Mouse (Mus musculus) small intestine, adult 2 months (tissue): ENCODE data around the gene St6galnac3.

Experiments used
- CTCF ChIP-seq: fragments of 200-500 bp; IDR thresholded peaks from 2 replicates; pipeline ENCODE4 v1.5.1; 2012; ENCODE audit warnings: low read depth, mild to moderate bottlenecking, control low read depth, inconsistent platforms, low read length, moderate library complexity, mixed read lengths; ENCODE audit not compliant: insufficient replicate concordance, insufficient read length; ENCODE audit errors: extremely low read depth
- POLR2A ChIP-seq: fragments of 200-500 bp; IDR thresholded peaks from 2 replicates; pipeline ENCODE4 v1.6.1; 2012; ENCODE audit warnings: low read depth, mild to moderate bottlenecking, control low read depth, inconsistent platforms, low read length, moderate library complexity

DNA sequence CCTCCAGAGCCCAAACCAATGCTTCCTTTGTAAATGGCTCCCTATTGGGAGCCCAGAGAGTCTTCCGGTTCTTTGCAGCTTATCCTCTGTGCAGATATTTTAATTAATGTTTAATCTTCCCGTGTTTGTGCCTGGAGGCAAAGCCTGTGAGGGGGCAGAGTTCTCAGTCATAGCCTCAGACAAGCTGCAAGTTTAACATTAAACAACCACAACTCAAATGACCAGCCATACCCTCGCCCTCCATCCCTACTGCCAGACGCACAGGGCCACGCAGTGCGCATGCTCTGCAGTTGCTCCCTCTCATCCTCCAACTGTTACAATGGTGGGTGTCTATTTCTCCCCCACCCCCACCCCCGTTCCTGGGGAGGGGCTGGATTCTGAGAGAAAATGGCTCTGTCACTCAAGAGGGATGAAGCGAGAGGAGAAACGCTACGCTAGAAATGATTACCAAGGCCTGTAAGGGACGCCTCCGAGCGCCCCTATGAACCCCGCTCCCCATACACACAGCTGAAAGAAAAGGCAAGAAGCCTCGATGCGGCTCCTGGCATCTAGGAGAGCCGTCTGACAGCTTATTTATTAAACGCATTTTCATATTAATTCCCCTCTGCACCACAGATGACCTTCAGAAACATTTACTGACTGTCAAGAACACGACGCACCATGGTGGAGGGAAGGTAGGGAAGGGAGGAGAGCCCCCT lies 81.0 kb downstream of the St6galnac3 start:
- TF ChIP-seq CTCF, result no peak
- no peak for TF ChIP-seq POLR2A
